Mouse (Mus musculus): ENCODE measurements around the gene Gm16485. TPM values are rescaled to one million over a fixed set of nuclear protein-coding genes. Genes with fewer than 3 reads are reported as not detected.

Gene Gm16485
- polyA plus RNA-seq (2012; ENCODE audit: insufficient read depth, insufficient read length, low replicate concordance, missing spikeins) = not detected in 2 replicates

DNA sequence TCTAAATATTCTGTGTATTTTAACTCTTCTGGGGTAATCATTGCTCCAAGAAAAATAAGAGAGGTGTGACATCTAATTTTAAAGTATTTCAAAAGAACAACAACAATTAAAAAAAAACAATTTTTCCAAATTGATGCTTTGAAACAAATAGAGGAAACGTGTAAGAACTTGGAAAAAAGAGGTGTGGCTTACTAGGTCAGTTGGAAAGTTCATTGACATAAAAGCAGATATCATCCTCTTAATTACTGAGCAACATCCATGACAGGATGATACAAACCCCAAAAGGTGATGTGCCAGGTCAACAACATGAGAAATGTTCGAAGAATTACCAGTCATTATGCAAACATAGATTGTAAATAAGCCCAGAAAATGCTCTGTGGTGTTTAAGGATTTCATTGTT lies at the start of gene Gm16485:
Gene Gm16485 (plus strand): TSS at position 301 of the 400 bp plus-strand sequence.
- WGBS = 75% methylated on average over 2 of the region's 2 CpGs
- no peak for TF ChIP-seq POLR2A (IDR thresholded peaks at IDR 0.05; ENCODE audit: insufficient read depth, low read depth, low read length)
- no peak for TF ChIP-seq CTCF (IDR thresholded peaks at IDR 0.05; ENCODE audit: insufficient read depth, low read depth, low read length)
- Histone ChIP-seq H3K27ac (ENCODE audit: insufficient read depth, low read depth, low read length) (no peak within 1 kb of the TSS), H3K4me3 (ENCODE audit: insufficient read depth, low read depth, low read length) (no peak within 1 kb of the TSS), H3K4me1 (ENCODE audit: control insufficient read depth, insufficient read depth, low read length) (no peaks in the 10 kb centered on the region)

GRCm38 (mm10) chr9:8927561-8927960 lies 44.0 kb upstream of the Gm16485 start:
- no peak overlapping the region for H3K27ac ChIP-seq (ENCODE audit: insufficient read depth, low read depth, low read length)
- 59% methylated on average over 2 of the region's 2 CpGs for WGBS
- H3K4me3 ChIP-seq (ENCODE audit: insufficient read depth, low read depth, low read length) = no peak overlapping the region
- no peaks in the 10 kb centered on the region for H3K4me1 ChIP-seq (ENCODE audit: control insufficient read depth, insufficient read depth, low read length)
- no peak for TF ChIP-seq CTCF (IDR thresholded peaks at IDR 0.05; ENCODE audit: insufficient read depth, low read depth, low read length)
- no peak for TF ChIP-seq POLR2A (IDR thresholded peaks at IDR 0.05; ENCODE audit: insufficient read depth, low read depth, low read length)

DNA sequence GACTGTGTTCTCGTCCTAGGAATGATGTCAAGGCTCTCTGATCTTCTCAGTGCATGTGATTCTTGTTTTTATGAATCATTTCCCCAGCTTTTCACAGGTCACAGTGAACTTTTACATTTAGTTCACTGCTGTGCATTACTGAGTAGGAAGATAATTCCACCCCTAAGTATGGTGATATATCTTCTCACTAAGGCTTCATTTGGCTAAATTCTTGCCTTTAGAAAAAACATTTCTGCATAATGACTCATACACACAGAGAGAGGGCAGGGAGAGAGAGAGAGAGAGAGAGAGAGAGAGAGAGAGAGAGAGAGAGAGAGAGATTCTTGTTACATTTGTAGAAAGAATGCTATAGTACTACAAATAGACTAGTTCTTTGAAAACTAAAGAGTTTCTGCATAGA lies 33.8 kb upstream of the Gm16485 start:
- Histone ChIP-seq H3K27ac (ENCODE audit: insufficient read depth, low read depth, low read length) (no peak overlapping the region), H3K4me3 (ENCODE audit: insufficient read depth, low read depth, low read length) (no peak overlapping the region), H3K4me1 (ENCODE audit: control insufficient read depth, insufficient read depth, low read length) (no peaks in the 10 kb centered on the region)
- WGBS = 19% methylated on average over 1 of the region's 1 CpGs
- TF ChIP-seq CTCF (IDR thresholded peaks at IDR 0.05; ENCODE audit: insufficient read depth, low read depth, low read length) (no peak), POLR2A (IDR thresholded peaks at IDR 0.05; ENCODE audit: insufficient read depth, low read depth, low read length) (no peak)

GRCm38 (mm10) chr9:8953306-8953705 lies 18.3 kb upstream of the Gm16485 start:
- Histone ChIP-seq H3K4me1 (ENCODE audit: control insufficient read depth, insufficient read depth, low read length) (no peaks in the 10 kb centered on the region), H3K27ac (ENCODE audit: insufficient read depth, low read depth, low read length) (no peak overlapping the region), H3K4me3 (ENCODE audit: insufficient read depth, low read depth, low read length) (no peak overlapping the region)
- TF ChIP-seq POLR2A (IDR thresholded peaks at IDR 0.05; ENCODE audit: insufficient read depth, low read depth, low read length) (no peak), CTCF (IDR thresholded peaks at IDR 0.05; ENCODE audit: insufficient read depth, low read depth, low read length) (no peak)

GRCm38 (mm10) chr9:8964512-8965133 lies 7.0 kb upstream of the Gm16485 start:
- no peak overlapping the region for H3K27ac ChIP-seq (ENCODE audit: insufficient read depth, low read depth, low read length)
- WGBS = 66% methylated on average over 8 of the region's 8 CpGs
- TF ChIP-seq CTCF (IDR thresholded peaks at IDR 0.05; ENCODE audit: insufficient read depth, low read depth, low read length) = no peak
- no peak for TF ChIP-seq POLR2A (IDR thresholded peaks at IDR 0.05; ENCODE audit: insufficient read depth, low read depth, low read length)

DNA sequence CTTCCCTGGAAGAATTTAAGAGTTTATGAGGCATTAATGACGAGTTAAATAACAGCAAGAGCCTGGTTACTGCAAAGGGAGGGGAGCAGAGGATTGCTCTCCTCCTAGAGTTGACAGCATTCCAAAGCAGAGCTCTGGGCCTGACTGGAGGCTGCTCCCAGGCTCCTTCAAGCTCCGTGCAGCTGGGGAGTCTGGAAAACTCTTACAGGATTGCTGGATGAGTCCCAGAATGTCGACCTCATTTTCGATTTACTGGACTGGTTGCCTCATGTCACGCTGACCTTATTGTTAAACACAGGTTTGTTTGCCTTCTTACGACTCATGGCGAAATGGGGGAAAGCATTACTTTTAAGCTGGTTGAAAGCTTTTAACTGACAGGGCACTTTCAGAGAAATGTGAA lies 1.4 kb upstream of the Gm16485 start:
- TF ChIP-seq CTCF (IDR thresholded peaks at IDR 0.05; ENCODE audit: insufficient read depth, low read depth, low read length) = no peak
- TF ChIP-seq POLR2A (IDR thresholded peaks at IDR 0.05; ENCODE audit: insufficient read depth, low read depth, low read length) = no peak
- 30% methylated on average over 7 of the region's 7 CpGs for WGBS
- H3K4me1 ChIP-seq (ENCODE audit: control insufficient read depth, insufficient read depth, low read length) = no peaks in the 10 kb centered on the region
- no peak overlapping the region for H3K27ac ChIP-seq (ENCODE audit: insufficient read depth, low read depth, low read length)
- H3K4me3 ChIP-seq (ENCODE audit: insufficient read depth, low read depth, low read length) = no peak overlapping the region

More at GRCm38 (mm10) chr9:8964512-8965133, 7.0 kb upstream of the Gm16485 start:
- Histone ChIP-seq H3K4me1 (ENCODE audit: control insufficient read depth, insufficient read depth, low read length) (no peaks in the 10 kb centered on the region), H3K4me3 (ENCODE audit: insufficient read depth, low read depth, low read length) (no peak overlapping the region)

GRCm38 (mm10) chr9:8977775-8978174 lies 6.2 kb downstream of the Gm16485 start:
- TF ChIP-seq POLR2A (IDR thresholded peaks at IDR 0.05; ENCODE audit: insufficient read depth, low read depth, low read length) (no peak), CTCF (IDR thresholded peaks at IDR 0.05; ENCODE audit: insufficient read depth, low read depth, low read length) (no peak)
- H3K4me1 ChIP-seq (ENCODE audit: control insufficient read depth, insufficient read depth, low read length) = no peaks in the 10 kb centered on the region
- H3K27ac ChIP-seq (ENCODE audit: insufficient read depth, low read depth, low read length) = no peak overlapping the region
- 15% methylated on average over 2 of the region's 2 CpGs for whole genome bisulfite sequencing
- H3K4me3 ChIP-seq (ENCODE audit: insufficient read depth, low read depth, low read length) = no peak overlapping the region

DNA sequence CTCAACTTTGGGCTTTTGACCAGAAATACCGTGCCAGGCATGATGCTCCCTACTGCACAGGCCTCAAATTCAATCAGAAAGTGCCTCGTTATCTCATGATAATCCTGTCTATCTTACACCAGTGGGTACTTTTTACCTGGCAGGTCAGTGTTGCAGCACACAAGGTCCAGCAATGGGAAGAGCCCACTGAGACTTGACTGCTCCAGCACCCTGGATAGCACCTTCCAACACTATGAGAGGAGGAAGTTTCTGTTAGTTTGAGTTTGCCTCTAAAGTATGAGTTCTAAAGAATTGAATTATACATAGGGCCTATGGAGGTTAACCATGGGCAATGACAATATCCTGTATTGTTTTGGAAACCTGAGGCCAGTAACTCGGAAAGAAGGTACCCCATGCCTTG lies 10.7 kb downstream of the Gm16485 start:
- no peak overlapping the region for H3K27ac ChIP-seq (ENCODE audit: insufficient read depth, low read depth, low read length)
- no peak for TF ChIP-seq POLR2A (IDR thresholded peaks at IDR 0.05; ENCODE audit: insufficient read depth, low read depth, low read length)
- TF ChIP-seq CTCF (IDR thresholded peaks at IDR 0.05; ENCODE audit: insufficient read depth, low read depth, low read length) = no peak
- H3K4me1 ChIP-seq (ENCODE audit: control insufficient read depth, insufficient read depth, low read length) = no peaks in the 10 kb centered on the region
- WGBS = 84% methylated on average over 3 of the region's 3 CpGs
- no peak overlapping the region for H3K4me3 ChIP-seq (ENCODE audit: insufficient read depth, low read depth, low read length)

GRCm38 (mm10) chr9:8996494-8996893 lies 24.9 kb downstream of the Gm16485 start:
- Histone ChIP-seq H3K27ac (ENCODE audit: insufficient read depth, low read depth, low read length) (no peak overlapping the region), H3K4me3 (ENCODE audit: insufficient read depth, low read depth, low read length) (no peak overlapping the region), H3K4me1 (ENCODE audit: control insufficient read depth, insufficient read depth, low read length) (no peaks in the 10 kb centered on the region)
- WGBS = 63% methylated on average over 2 of the region's 2 CpGs
- no peak for TF ChIP-seq POLR2A (IDR thresholded peaks at IDR 0.05; ENCODE audit: insufficient read depth, low read depth, low read length)
- no peak for TF ChIP-seq CTCF (IDR thresholded peaks at IDR 0.05; ENCODE audit: insufficient read depth, low read depth, low read length)

All from olfactory bulb, adult 2 months (tissue).